Mouse (Mus musculus) MEL (cell line): ENCODE data around the gene Ercc6.

Source experiments
- CTCF ChIP-seq, 3 experiments: IDR thresholded peaks in 2 of 3; conservative IDR thresholded peaks in 1 of 3; 2 replicates each; pipeline ENCODE4 v1.5.1; 2011 to 2012; ENCODE audit warnings: low read length in 3 of 3, low read depth in 2 of 3, mild to moderate bottlenecking in 2 of 3, improper control_type of control experiment in 1 of 3, inconsistent platforms in 1 of 3, mixed read lengths in 1 of 3, moderate library complexity in 1 of 3; ENCODE audit not compliant: control insufficient read depth in 1 of 3, insufficient read depth in 1 of 3, poor library complexity in 1 of 3, severe bottlenecking in 1 of 3
- EP300 ChIP-seq, 2 experiments: IDR thresholded peaks; 2 replicates each; pipeline ENCODE4 v1.6.1; 2011; ENCODE audit warnings: improper control_type of control experiment in 2 of 2, low read length in 2 of 2, low read depth in 1 of 2, mild to moderate bottlenecking in 1 of 2
- HCFC1 ChIP-seq: IDR thresholded peaks from 2 replicates; pipeline ENCODE4 v1.6.1; 2012; ENCODE audit warnings: low read depth, mild to moderate bottlenecking, inconsistent platforms, low read length, improper control_type of control experiment, moderate library complexity
- USF2 ChIP-seq, 2 experiments: IDR thresholded peaks; 2 replicates each; pipeline ENCODE4 v1.6.1; 2011 to 2012; ENCODE audit warnings: improper control_type of control experiment in 2 of 2, low read length in 2 of 2, borderline replicate concordance in 1 of 2, inconsistent platforms in 1 of 2, low read depth in 1 of 2, mild to moderate bottlenecking in 1 of 2; ENCODE audit not compliant: insufficient read depth in 1 of 2

DNA sequence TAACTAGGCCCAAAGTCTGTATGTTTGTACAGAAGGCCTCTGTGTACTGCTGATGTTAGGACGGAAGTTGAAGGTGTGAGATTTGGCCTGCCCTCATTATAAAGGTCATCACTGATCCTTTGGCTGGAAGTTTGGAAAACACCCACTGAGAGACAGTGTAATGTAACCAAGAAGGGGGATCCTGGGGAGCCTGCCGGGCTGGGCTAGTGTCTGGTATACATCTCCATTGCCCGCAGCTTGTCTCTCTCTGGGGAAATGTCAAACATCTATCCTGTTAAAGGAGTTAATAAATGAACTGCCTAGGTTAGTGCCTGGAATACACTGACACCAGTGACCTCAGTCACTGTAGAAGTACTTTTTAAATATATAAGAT lies 19.8 kb downstream of the Ercc6 start:
- TF ChIP-seq CTCF (IDR thresholded peaks at IDR 0.05 in 2 of 3, conservative IDR thresholded peaks at IDR 0.05 in 1 of 3; ENCODE audit: control insufficient read depth in 1 of 3, insufficient read depth in 1 of 3, low read depth in 2 of 3, low read length in 3 of 3, poor library complexity in 1 of 3, severe bottlenecking in 1 of 3) (no peak), EP300 (IDR thresholded peaks at IDR 0.05; ENCODE audit: low read depth in 1 of 2, low read length in 2 of 2) (no peak), USF2 (IDR thresholded peaks at IDR 0.05; ENCODE audit: borderline replicate concordance in 1 of 2, insufficient read depth in 1 of 2, low read depth in 1 of 2, low read length in 2 of 2) (no peak), HCFC1 (no peak)
